Mouse (Mus musculus): ENCODE measurements around the gene Krt4. TPM values are rescaled to one million over a fixed set of nuclear protein-coding genes. Genes with fewer than 3 reads are reported as not detected.

Gene Krt4
- polyA plus RNA-seq, 1 experiment from 2014 or later = 0.97 TPM

DNA sequence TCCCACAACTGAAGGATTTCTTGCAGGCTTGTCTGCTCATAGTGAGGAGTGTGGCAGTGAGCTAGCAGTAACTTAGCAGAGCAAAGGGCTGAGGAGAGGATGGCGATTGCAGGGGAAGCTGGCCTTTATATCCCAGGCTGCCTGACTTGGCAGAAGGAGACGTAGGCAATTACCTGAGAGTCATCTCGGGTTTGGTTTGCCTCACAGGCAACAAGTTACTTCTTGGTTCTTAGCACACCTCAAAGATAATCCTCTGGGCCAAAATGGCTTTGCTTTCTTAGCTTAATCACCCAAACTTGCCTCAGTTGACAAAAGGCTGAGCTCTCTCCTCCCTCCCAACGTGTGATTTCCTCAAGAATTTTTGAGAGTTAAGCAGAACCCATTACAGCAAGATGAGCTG lies 31.7 kb downstream of the Krt4 start, which contains the start of gene Krt76:
Gene Krt76 (minus strand): TSS at position 101 of the 400 bp plus-strand sequence.
- no peak within 1 kb of the TSS for H3K27ac ChIP-seq (ENCODE audit: low read depth)
- no peaks in the 10 kb centered on the region for H3K4me1 ChIP-seq (ENCODE audit: insufficient read depth)
- H3K4me2 ChIP-seq = no peak within 1 kb of the TSS
- WGBS = 54% methylated on average over 4 of the region's 4 CpGs
- no peaks in the 10 kb centered on the region for H3K27me3 ChIP-seq (ENCODE audit: insufficient read depth, low read length)
- H3K36me3 ChIP-seq (ENCODE audit: insufficient read depth) = no peaks in the 10 kb centered on the region
- TF ChIP-seq CTCF (IDR thresholded peaks at IDR 0.05; ENCODE audit: low read depth) = no peak
- no peak within 1 kb of the TSS for H3K4me3 ChIP-seq (ENCODE audit: low read depth, low read length)
- no peak within 1 kb of the TSS for H3K9ac ChIP-seq
- DNase-seq = no peak
- ATAC-seq (ENCODE audit: insufficient read depth) = no peak
- H3K9me3 ChIP-seq (ENCODE audit: low read depth, low read length) = no peaks in the 10 kb centered on the region

DNA sequence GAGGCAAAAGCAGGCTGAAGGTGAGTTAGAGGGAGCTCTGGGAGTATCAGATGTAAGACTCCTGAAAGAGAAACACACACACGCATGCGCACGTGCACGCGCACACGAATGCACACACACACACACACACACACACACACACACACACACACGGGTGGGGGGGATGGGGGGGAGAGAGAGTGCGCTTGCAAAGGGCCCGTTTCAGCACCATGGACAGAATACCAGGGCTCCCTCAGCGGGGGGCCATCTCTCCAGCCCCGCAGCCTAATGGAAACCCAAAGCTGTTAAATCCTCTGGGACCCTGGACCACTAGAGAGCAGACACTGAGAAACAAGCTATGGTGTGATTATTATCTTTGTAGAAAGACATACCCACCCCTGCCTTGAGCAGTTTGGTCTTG lies 44.8 kb downstream of the Krt4 start:
- no peaks in the 10 kb centered on the region for H3K9me3 ChIP-seq (ENCODE audit: low read depth, low read length)
- TF ChIP-seq CTCF (IDR thresholded peaks at IDR 0.05; ENCODE audit: low read depth) = no peak
- no peak overlapping the region for H3K9ac ChIP-seq
- ATAC-seq (ENCODE audit: insufficient read depth) (no peak), DNase-seq (peak; percentile 71)
- 26% methylated on average over 11 of the region's 11 CpGs for WGBS
- H3K4me3 ChIP-seq (ENCODE audit: low read depth, low read length) = no peak overlapping the region
- no peak overlapping the region for H3K4me2 ChIP-seq
- H3K4me1 ChIP-seq (ENCODE audit: insufficient read depth) = no peaks in the 10 kb centered on the region
- H3K36me3 ChIP-seq (ENCODE audit: insufficient read depth) = no peaks in the 10 kb centered on the region
- no peaks in the 10 kb centered on the region for H3K27me3 ChIP-seq (ENCODE audit: insufficient read depth, low read length)
- no peak overlapping the region for H3K27ac ChIP-seq (ENCODE audit: low read depth)

GRCm38 (mm10) chr15:101878041-101878440 lies 46.5 kb downstream of the Krt4 start:
- 50% methylated on average over 2 of the region's 2 CpGs for WGBS
- Histone ChIP-seq H3K27ac (ENCODE audit: low read depth) (no peak overlapping the region), H3K36me3 (ENCODE audit: insufficient read depth) (no peaks in the 10 kb centered on the region), H3K4me3 (ENCODE audit: low read depth, low read length) (no peak overlapping the region), H3K4me2 (no peak overlapping the region), H3K27me3 (ENCODE audit: insufficient read depth, low read length) (no peaks in the 10 kb centered on the region), H3K9ac (no peak overlapping the region), H3K4me1 (ENCODE audit: insufficient read depth) (no peaks in the 10 kb centered on the region), H3K9me3 (ENCODE audit: low read depth, low read length) (no peaks in the 10 kb centered on the region)
- ATAC-seq (ENCODE audit: insufficient read depth) (no peak), DNase-seq (no peak)
- TF ChIP-seq CTCF (IDR thresholded peaks at IDR 0.05; ENCODE audit: low read depth) = no peak

GRCm38 (mm10) chr15:101874383-101874782 lies 50.2 kb downstream of the Krt4 start:
- no peak for TF ChIP-seq CTCF (IDR thresholded peaks at IDR 0.05; ENCODE audit: low read depth)
- no peaks in the 10 kb centered on the region for H3K9me3 ChIP-seq (ENCODE audit: low read depth, low read length)
- no peak overlapping the region for H3K9ac ChIP-seq
- H3K36me3 ChIP-seq (ENCODE audit: insufficient read depth) = no peaks in the 10 kb centered on the region
- no peak overlapping the region for H3K4me2 ChIP-seq
- ATAC-seq (ENCODE audit: insufficient read depth) = no peak
- H3K27ac ChIP-seq (ENCODE audit: low read depth) = no peak overlapping the region
- H3K4me1 ChIP-seq (ENCODE audit: insufficient read depth) = no peaks in the 10 kb centered on the region
- no peaks in the 10 kb centered on the region for H3K27me3 ChIP-seq (ENCODE audit: insufficient read depth, low read length)
- DNase-seq = no peak
- 76% methylated on average over 1 of the region's 1 CpGs for WGBS
- H3K4me3 ChIP-seq (ENCODE audit: low read depth, low read length) = no peak overlapping the region

- Histone ChIP-seq H3K4me1 (ENCODE audit: insufficient read depth) (no peaks in the 10 kb centered on the region), H3K4me3 (ENCODE audit: low read depth, low read length) (no peak overlapping the region), H3K27me3 (ENCODE audit: insufficient read depth, low read length) (no peaks in the 10 kb centered on the region), H3K27ac (ENCODE audit: low read depth) (no peak overlapping the region), H3K9me3 (ENCODE audit: low read depth, low read length) (no peaks in the 10 kb centered on the region), H3K4me2 (no peak overlapping the region), H3K9ac (no peak overlapping the region), H3K36me3 (ENCODE audit: insufficient read depth) (no peaks in the 10 kb centered on the region)
- 79% methylated on average over 4 of the region's 4 CpGs for WGBS
- DNase-seq (no peak), ATAC-seq (ENCODE audit: insufficient read depth) (no peak)
- no peak for TF ChIP-seq CTCF (IDR thresholded peaks at IDR 0.05; ENCODE audit: low read depth)
Measured at GRCm38 (mm10) chr15:101873231-101873630, 51.3 kb downstream of the Krt4 start.

DNA sequence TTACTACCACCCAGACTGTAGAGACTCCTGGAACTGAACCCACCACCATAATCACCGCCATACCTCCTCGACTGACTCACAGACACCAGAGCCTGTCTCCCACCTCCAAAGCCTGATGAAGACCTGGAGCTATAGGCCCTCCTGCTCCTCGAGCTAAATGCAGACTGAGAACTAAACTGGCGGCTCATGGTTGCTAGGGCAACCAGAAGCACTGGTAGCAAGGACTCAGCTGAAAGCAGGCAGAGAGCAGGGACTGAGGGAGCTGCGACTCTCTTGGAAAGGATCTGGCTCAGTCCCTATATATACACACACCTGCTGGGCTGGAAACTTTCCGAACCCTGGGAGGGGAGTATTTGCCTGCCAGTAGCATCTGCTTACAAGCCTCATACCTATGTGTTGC lies 55.1 kb downstream of the Krt4 start, which contains the start of gene Krt77:
Gene Krt77 (minus strand): TSS at position 275 of the 400 bp plus-strand sequence.
- 29% methylated on average over 6 of the region's 6 CpGs for WGBS
- Histone ChIP-seq H3K9me3 (ENCODE audit: low read depth, low read length) (no peaks in the 10 kb centered on the region), H3K27me3 (ENCODE audit: insufficient read depth, low read length) (no peaks in the 10 kb centered on the region), H3K4me2 (no peak within 1 kb of the TSS), H3K4me3 (ENCODE audit: low read depth, low read length) (no peak within 1 kb of the TSS), H3K36me3 (ENCODE audit: insufficient read depth) (no peaks in the 10 kb centered on the region), H3K4me1 (ENCODE audit: insufficient read depth) (no peaks in the 10 kb centered on the region), H3K9ac (no peak within 1 kb of the TSS), H3K27ac (ENCODE audit: low read depth) (no peak within 1 kb of the TSS)
- TF ChIP-seq CTCF (IDR thresholded peaks at IDR 0.05; ENCODE audit: low read depth) = no peak
- ATAC-seq (ENCODE audit: insufficient read depth) = no peak
- peak; percentile 13 for DNase-seq

Small RNA genes lying within 50 kb of the gene (microRNA-seq; reads per million reads assigned to microRNA genes)
- not detected for gene Gm44356 (ENCODE audit: borderline number of aligned reads)

Other genes starting within 250 kb of the Krt4 start
- gene Krt6b, start 244.4 kb downstream of the Krt4 start, polyA plus RNA-seq (2014; fragmentation: Nextera tagmentation; extraction: Ambion mirVana) = not detected in 2 replicates
- gene Krt6a, start 230.4 kb downstream of the Krt4 start, polyA plus RNA-seq (2014; fragmentation: Nextera tagmentation; extraction: Ambion mirVana) = not detected in 2 replicates
- not detected in 2 replicates for gene Krt5, start 211.8 kb downstream of the Krt4 start, polyA plus RNA-seq (2014; fragmentation: Nextera tagmentation; extraction: Ambion mirVana)
- not detected in 2 replicates for gene Krt71, start 181.6 kb downstream of the Krt4 start, polyA plus RNA-seq (2014; fragmentation: Nextera tagmentation; extraction: Ambion mirVana)
- not detected in 2 replicates for gene Krt72, start 138.3 kb downstream of the Krt4 start, polyA plus RNA-seq (2014; fragmentation: Nextera tagmentation; extraction: Ambion mirVana)
- not detected in 2 replicates for gene Krt73, start 122.4 kb downstream of the Krt4 start, polyA plus RNA-seq (2014; fragmentation: Nextera tagmentation; extraction: Ambion mirVana)
- gene Krt2, start 106.6 kb downstream of the Krt4 start, polyA plus RNA-seq (2014; fragmentation: Nextera tagmentation; extraction: Ambion mirVana) = not detected in 2 replicates
- gene Krt1, start 73.9 kb downstream of the Krt4 start, polyA plus RNA-seq (2014; fragmentation: Nextera tagmentation; extraction: Ambion mirVana) = 0.30 and 0.76 TPM in 2 replicates
- not detected in 2 replicates for gene Krt77, start 55.0 kb downstream of the Krt4 start, polyA plus RNA-seq (2014; fragmentation: Nextera tagmentation; extraction: Ambion mirVana)
- not detected in 2 replicates for gene Krt76, start 31.8 kb downstream of the Krt4 start, polyA plus RNA-seq (2014; fragmentation: Nextera tagmentation; extraction: Ambion mirVana)
- gene Krt79, start 15.6 kb upstream of the Krt4 start, polyA plus RNA-seq (2014; fragmentation: Nextera tagmentation; extraction: Ambion mirVana) = 0.20 and 0.22 TPM in 2 replicates
- 0.05 TPM in 2 replicates for gene Krt78, start 29.6 kb upstream of the Krt4 start, polyA plus RNA-seq (2014; fragmentation: Nextera tagmentation; extraction: Ambion mirVana)
- 183 and 192 TPM in 2 replicates for gene Krt8, start 79.7 kb upstream of the Krt4 start, polyA plus RNA-seq (2014; fragmentation: Nextera tagmentation; extraction: Ambion mirVana)
- 148 TPM in 2 replicates for gene Krt18, start 103.4 kb upstream of the Krt4 start, polyA plus RNA-seq (2014; fragmentation: Nextera tagmentation; extraction: Ambion mirVana)
- 134 and 137 TPM in 2 replicates for gene Eif4b, start 149.0 kb upstream of the Krt4 start, polyA plus RNA-seq (2014; fragmentation: Nextera tagmentation; extraction: Ambion mirVana)
- gene Tns2, start 175.7 kb upstream of the Krt4 start, polyA plus RNA-seq (2014; fragmentation: Nextera tagmentation; extraction: Ambion mirVana) = 48.3 and 56.9 TPM in 2 replicates
- gene Spryd3, start 211.5 kb upstream of the Krt4 start, polyA plus RNA-seq (2014; fragmentation: Nextera tagmentation; extraction: Ambion mirVana) = 11.5 and 13.6 TPM in 2 replicates
- 6.8 and 7.2 TPM in 2 replicates for gene Igfbp6, start 219.6 kb upstream of the Krt4 start, polyA plus RNA-seq (2014; fragmentation: Nextera tagmentation; extraction: Ambion mirVana)
- 0.16 and 0.19 TPM in 2 replicates for gene Soat2, start 225.8 kb upstream of the Krt4 start, polyA plus RNA-seq (2014; fragmentation: Nextera tagmentation; extraction: Ambion mirVana)